Mouse (Mus musculus) spleen, adult 2 months (tissue): ENCODE results near the gene Rflna.

ENCODE experiments used
- CTCF ChIP-seq: fragments of 200-500 bp; IDR thresholded peaks from 2 replicates; pipeline ENCODE4 v1.5.1; 2011; ENCODE audit warnings: mild to moderate bottlenecking, inconsistent platforms; ENCODE audit not compliant: insufficient read depth, insufficient read length, insufficient replicate concordance; ENCODE audit errors: extremely low read depth
- POLR2A ChIP-seq: fragments of 200-500 bp; IDR thresholded peaks from 2 replicates; pipeline ENCODE4 v1.6.1; 2011; ENCODE audit warnings: low read depth, low read length, inconsistent platforms

GRCm38 (mm10) chr5:125015066-125015465, 12.0 kb downstream of the Rflna start:
- TF ChIP-seq CTCF (no peak), POLR2A (no peak)
